Mouse (Mus musculus): Measurements from ENCODE around the gene Aldh1l1. TPM values are rescaled to one million over a fixed set of nuclear protein-coding genes. Genes with fewer than 3 reads are reported as not detected.

The Aldh1l1 gene
- total RNA-seq, 2 experiments from 2014 or later, result not detected

DNA sequence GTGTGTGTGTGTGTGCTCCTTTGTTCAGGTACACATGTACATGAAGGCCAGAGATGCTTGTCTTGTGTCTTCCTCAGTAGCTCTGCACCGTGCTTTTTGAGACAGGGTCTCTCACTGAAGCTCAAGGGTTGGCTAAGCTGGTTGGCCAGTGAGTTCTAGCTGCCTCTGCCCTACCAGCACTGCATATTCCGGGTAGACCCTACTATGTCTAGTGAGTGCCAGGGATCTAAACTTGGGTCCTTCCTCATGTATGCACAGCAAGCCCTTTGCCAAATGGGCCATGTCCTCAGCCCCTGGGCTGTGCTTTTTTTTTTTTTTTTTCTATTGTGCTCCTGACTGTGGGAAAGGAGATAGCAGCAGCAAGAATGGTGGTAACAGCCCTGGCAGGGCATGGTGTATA is 16.0 kb upstream of the Aldh1l1 start:
- ATAC-seq (replicated peaks; ENCODE audit: low FRiP score, poor library complexity, severe bottlenecking), result no peak

DNA sequence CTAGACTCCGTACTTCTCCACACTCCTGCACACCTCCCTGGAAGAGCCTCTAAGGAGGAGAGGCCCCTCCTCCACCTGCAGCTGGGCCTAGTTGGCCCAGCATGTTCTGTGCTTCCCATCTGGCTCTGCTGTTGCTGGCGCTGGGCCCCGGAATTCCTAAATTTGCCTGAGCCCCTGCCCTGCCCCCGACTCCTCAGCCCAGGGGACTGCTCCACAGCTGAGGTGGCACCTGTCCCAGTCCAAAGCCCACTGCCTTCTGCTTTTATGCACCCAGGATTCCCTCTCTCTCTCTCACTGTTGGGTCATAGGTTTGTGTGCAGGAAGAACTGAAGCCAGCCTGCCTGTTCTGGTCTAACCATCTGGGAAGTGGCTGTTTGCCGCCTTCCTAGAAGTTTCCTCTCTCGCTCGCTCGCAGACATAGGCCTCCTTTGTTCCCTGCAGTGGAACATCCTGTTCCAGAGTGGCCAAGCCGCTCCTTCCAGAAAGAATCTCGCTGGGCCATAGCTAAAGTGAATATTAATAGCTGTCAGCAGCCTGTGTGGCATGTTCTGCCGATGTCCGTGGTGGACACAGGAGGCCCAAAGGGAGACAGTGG is 15.2 kb upstream of the Aldh1l1 start:
- ATAC-seq (replicated peaks; ENCODE audit: low FRiP score, poor library complexity, severe bottlenecking), result no peak

DNA sequence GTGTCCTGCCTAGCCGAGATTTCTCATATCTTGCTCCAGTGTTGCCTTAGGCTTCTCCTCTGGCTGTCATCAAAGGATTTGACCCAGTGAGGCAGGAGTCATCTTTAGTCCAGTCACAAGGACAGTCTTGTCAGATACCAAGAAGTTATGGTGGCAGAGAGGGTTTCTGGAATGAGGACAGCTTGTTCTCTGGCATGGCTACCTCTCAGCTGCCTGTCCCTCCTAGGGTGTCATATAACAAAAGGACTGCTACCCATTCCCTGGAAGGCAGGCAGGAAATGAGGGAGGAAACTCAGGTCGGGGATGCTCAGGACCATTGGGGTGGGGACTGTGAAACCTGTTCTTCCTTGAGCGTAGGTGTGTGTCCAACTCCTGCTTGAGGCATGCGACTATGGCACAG is 14.1 kb upstream of the Aldh1l1 start:
- ATAC-seq (replicated peaks; ENCODE audit: low FRiP score, poor library complexity, severe bottlenecking), result no peak

DNA sequence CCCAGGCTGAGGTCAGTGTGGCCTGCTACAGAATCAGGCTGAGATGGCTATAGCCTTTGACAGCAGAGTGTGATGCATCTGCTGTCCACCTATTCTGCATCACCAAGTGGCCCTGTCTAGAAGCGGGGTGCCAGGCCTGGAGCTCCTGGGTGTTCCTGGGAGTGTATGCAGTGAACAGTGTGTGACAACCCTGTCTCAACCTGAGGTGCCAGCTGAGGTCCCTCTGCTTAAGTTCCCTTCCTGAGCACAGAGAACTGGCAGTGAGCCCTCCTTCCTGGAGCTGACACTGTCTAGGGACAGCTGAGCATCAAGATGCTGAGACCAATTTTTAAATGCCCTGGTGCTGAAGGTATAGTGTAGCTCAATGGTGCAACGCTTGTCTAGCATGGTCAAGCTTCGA is 13.5 kb upstream of the Aldh1l1 start:
- ATAC-seq (replicated peaks; ENCODE audit: low FRiP score, poor library complexity, severe bottlenecking), result no peak

DNA sequence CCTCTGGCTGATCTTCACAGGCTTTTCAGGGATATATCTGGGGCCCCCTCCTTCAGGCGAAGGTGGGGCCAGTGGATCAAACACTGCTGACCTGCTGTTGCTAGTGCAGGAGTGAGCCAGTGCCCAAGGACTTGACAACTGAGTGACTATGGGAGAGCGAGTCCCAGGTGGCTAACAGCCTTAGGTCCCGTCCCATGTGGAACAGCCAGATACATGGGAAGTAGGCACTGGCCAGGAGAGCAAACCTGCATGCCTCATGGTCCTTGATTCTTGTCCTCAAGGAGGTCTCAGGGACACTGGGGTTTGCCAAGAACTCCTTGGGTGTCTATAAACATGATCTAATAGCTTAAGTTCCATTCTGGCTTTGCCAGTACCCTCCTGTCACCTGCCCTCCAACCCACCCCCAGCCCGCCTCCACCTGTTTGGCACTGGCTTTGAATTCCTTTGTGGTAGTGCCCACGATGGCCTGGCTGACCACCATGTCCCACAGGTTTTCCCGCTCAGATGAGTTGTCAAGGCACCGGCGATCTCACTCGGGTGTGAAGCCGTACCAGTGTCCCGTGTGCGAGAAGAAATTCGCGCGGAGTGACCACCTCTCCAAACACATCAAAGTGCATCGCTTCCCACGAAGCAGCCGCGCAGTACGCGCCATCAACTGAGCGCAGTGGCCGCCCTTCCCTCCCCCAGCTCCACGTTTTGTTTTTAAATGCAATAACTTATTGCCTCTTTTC is 12.4 kb upstream of the Aldh1l1 start:
- ATAC-seq (replicated peaks; ENCODE audit: low FRiP score, poor library complexity, severe bottlenecking), result no peak

DNA sequence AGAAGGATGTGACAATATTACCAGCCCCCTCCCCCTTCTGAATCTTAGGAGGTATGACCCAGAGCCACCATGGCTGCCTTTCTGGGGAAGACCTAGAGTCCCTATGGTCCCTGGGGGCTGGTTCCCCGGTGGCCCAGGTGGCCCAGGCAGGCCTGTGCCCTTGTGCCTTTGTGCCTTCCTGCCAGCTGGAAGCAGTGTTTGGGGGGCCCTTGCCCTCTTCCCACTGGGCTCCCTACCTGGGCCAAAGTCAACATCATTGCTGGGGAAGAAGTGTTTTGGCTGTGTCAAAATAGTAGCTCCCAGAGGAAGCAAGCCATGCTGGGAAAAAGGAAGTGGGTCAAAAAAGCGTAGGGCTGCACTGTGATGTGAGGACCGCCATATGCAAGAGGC is 11.9 kb upstream of the Aldh1l1 start:
- ATAC-seq (replicated peaks; ENCODE audit: low FRiP score, poor library complexity, severe bottlenecking), result no peak

DNA sequence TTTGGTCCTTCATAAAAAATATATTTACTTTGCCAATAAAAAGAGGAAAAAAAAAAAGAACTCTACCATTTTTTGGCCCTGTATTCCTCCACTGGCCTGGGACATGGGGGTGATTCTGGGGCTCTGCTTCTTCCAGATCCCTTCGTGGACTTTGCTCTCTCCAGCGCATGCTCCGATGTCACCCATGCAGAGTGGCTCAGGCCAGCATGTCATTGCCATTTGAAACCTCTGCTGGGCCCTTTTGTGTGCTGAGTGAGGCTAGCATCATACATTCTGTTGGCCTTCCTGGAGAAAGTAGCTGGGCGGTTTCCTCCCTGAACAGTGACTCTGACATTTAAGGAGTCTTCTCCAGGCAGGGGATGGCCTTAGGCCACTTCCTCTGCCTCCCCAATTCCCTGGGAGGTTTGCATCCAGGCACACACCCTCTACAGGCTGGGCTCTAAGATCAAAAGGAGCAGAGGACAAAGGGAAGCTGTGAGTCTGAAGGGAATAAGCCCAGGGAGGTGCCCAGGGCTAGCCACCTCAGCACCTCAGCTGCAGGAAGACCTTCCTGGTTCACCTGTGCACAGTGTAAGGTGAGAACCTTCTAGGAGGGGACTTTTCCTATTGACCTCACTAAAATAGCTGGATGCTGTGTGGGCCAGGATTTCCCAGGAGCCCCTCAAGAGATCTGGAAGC is 10.9 kb upstream of the Aldh1l1 start:
- no peak for ATAC-seq (replicated peaks; ENCODE audit: low FRiP score, poor library complexity, severe bottlenecking)

DNA sequence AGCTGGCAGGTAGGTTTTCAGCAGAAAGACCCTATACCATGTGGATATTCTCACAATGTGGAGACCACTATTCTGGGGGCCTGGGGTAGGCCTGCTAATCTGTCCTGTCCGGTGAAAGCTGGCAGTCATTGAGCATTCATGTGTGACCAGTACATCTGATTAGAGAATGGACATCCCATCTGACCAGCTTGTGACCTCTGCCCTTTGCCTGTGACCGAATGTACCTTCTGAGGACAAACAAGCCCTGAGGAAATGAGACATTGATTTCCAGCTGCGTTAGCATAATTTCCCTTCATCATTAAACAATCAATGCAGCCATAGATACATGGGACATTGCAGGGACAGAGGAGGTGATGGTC is 10.4 kb upstream of the Aldh1l1 start:
- ATAC-seq (replicated peaks; ENCODE audit: low FRiP score, poor library complexity, severe bottlenecking), result no peak

DNA sequence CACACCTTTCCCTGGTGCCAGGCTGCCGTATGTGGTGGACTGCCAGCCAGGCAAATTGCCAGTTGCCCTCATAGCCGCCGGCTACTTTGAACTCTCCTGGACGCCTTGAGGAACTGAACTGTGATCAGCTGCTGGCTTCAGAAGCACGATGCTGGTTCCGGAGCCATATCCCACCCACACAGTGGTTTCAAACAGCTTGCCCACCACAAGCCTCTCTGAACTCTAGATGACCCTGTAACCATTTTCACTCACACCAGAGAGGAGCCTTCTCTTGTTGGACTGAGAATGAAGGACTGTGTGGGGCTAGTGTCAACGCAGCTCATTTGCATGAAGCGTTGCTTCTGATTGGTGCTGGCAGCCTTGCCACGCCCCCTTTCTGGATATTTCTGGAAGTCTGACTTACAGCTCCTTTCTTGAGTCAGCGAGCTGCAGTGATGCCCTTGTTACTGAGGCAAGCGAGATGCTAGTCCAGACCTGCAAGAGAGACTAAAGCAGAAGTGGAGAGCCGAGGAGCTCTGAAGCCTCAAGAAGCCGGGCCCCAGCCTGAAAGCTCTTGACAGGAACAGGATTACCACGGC is 9.2 kb upstream of the Aldh1l1 start:
- no peak for ATAC-seq (replicated peaks; ENCODE audit: low FRiP score, poor library complexity, severe bottlenecking)

DNA sequence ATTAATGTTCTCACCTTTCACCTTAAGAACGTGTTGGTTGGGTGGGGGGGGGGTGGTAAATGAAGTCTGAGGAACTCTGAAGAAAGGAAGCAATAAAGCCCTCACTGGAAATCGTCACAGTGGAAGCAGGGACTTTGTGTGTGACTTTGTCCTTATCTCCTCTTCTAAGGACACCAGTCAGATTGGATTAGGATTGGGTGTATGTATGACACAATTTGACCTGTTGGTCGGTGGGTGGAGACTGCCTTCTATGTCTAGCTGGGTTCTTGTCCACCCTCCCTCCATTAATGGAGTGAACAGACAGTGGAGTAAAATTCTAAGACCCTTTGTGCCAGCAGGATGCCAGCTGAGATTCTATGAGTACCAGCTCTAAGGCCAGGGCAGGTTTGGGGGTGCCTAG is 2.0 kb upstream of the Aldh1l1 start:
- no peak for ATAC-seq (replicated peaks; ENCODE audit: low FRiP score, poor library complexity, severe bottlenecking)

DNA sequence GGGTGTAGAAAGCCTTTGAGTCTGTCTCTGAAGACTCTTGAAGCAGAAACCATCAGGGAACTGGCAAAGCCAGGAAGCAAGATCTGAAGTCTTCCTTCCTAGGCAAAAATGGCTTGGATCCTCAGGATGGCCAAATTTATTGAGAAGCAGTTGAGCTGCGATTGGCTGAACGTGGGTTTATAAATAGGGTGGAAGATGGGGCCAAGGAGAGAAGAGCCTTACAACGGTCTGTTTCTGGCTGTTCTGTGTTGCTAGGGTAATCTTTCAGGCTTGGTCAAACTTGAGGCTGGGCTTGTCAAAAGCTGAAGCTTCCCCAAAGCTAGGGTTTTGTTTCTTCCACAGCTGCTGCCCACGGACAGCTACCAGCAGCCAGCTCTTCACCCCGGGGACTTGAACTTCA is 1.4 kb upstream of the Aldh1l1 start:
- no peak for ATAC-seq (replicated peaks; ENCODE audit: low FRiP score, poor library complexity, severe bottlenecking)

DNA sequence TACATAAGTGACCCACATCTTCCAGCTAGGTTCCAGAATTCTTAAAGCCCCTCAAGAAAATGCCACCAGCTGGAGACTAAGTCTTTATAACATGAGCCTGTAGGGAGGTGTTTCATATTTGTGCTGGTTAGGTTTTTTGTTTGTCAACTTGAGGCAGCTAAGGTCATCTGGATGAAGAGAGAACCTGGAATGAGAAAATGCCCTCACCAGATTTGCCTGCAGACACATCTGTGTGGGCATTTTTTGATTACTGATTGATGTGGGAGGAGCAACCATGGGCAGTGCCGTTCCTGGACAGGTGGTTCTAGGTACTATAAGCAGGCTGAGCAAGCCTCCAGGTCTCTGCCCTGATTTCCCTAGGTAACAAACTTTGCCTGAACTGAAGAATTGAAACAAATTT is 1.3 kb downstream of the Aldh1l1 start:
- no peak for ATAC-seq (replicated peaks; ENCODE audit: low FRiP score, poor library complexity, severe bottlenecking)

DNA sequence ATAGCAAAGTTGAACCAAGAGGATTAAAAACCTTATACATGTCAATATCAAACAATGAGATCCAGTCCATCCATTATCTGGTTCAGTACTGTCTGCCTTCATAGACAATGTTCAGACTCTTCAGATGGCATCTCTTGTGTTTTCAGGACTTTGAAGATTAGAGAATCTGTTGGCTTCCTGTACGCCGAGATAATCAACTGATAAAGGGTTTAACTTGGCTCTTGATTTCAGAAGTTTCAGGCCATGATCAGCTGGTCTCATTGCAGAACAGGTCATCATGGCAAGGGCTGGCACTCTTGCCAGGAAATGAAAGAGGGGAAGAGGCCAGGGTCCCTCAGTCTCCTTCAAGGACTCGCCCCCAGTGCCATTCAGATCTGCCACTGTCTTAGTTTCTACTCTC is 3.3 kb downstream of the Aldh1l1 start:
- no peak for ATAC-seq (replicated peaks; ENCODE audit: low FRiP score, poor library complexity, severe bottlenecking)

DNA sequence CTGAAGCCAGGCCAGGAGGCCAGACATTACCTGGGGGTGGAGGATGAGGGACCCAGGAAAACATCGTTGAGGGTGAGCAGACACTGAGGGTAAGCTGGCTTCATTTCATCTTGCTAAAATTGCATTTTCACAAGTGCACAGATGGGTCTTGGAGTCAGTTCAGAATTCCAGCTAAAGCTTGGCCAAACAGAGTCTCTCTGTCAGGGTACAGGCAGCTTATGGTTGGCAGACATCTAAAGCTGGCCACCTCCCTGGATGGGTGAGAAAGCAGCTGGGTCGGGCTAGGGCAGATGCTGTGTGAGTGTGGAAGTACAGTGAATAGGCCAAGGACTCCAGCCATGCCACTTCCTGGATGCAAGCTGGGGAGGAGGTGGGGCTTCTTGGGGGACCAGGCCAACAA is 4.7 kb downstream of the Aldh1l1 start:
- no peak for ATAC-seq (replicated peaks; ENCODE audit: low FRiP score, poor library complexity, severe bottlenecking)

DNA sequence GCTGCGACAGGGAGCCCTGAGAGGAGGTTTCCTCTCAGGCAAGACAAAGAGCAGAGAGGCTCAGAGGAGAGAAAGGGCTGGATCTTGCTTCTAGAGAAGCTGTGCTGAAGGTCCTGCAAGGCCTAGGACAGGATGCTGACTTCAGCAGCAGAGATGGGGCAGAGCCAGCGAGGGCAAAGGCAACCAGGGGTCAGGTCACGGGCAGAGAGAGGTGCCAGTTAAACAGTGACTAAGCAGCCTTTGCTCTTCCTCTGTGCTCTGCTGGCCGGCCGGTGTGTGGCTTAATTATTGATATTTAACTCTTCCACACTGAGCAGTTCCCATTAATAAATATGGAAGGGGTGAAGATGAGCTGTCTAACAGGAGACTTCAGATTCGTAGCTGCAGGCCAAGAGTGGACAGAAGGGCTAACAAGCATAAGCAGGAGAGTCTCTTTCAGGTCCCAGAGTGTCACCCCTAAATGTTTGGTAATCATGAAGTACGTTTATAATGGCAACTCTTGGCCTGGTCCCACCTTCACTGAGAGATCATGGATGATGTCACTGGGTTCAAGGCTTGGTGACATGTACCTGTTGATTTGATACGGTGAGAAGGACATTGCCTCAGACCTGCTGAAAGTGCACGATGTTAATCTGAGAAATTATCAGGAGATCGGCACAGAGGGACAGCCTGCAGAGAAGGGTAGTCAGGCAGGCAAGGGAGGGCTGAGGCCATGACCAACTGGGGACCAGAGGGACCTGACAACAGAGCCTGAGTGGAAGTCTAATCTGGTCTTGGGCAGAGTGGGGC is 5.9 kb downstream of the Aldh1l1 start:
- ATAC-seq (replicated peaks; ENCODE audit: low FRiP score, poor library complexity, severe bottlenecking), result no peak

DNA sequence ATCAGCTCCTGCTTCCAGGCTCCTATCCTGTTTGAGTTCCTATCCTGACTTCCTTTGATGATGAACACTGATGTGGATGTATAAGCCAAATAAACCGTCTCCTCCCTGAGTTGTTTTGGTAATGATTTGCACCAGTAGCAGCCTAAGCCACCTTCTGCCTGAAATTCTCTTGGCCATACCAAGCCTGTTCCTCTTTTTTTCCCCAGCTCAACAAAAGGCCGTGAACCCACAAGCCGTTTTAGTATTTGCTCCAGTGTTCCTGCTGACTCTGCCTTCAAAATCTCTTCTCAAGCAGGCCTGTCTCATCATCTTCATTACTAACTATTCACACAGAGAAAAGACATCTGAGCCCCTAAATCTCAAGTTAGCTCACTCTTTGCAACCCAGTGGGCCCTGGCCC is 7.9 kb downstream of the Aldh1l1 start:
- ATAC-seq (replicated peaks; ENCODE audit: low FRiP score, poor library complexity, severe bottlenecking), result no peak

DNA sequence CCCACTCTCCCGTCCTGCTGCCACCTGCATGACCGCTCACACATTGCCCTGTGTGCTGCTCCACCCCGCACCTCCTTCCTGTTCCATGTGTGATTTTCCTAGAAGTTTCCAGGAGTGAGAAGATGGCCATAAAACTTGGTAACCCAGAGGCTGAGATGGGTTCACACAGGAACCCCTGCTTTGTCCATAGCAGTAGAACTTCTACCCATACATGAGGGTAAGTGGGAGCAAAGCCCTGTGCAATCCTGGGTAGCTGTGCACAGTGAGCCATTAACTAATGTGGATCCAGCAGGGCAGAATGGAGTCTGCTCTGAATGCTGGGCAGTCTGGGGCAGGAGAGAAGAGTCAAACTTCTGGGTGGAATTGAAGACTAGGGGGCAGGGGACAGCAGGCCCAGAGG is 8.3 kb downstream of the Aldh1l1 start:
- ATAC-seq (replicated peaks; ENCODE audit: low FRiP score, poor library complexity, severe bottlenecking), result no peak

DNA sequence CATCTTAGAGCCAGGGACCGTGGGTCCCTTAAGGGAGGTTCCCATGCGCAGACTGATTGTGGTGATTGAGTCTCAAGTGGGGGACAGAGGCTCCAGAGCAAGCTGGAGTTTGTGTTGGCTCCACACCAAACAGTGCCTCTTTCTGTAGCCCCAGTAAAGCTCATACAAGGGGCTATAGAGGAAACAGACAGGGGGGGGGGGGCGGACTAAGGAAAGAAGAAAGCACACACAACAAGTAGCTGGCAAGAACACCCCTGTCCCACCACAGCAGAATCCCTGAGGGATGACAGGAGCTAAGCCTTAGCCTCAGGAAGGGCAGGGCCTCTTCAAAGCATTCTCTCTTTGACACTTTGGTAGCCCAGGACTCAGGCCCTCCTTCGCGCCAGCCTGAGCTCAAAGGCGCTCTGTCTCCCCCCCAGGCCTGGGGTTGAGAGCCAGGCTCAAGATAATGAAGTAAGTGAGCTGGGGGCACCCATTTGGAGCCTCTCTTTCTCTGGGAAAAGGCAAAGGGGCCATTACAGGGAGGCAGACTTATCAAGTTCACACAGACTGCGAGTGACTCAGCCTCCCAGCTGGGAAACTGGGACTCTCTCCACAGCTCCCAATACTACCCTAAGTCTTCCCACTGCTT is 9.2 kb downstream of the Aldh1l1 start:
- ATAC-seq (replicated peaks; ENCODE audit: low FRiP score, poor library complexity, severe bottlenecking), result no peak

DNA sequence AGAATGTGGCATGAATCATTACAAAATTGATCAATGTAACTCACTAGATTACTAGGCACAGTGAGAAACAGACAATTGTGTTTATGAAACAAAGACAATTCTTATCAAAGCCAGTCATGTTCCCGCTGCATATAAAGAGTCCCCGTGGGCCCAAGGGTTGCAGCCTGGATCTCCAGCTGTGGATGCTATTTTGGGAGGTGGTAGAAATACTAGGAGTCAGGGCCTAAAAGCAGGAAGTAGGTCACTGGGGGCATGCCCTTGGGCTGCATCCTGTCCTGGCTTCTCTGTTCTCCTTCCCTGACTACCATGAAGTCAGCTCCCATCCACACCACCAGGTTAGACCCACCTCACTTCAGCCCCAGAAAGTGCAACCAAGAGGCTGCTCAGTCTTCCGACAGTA is 10.0 kb downstream of the Aldh1l1 start:
- no peak for ATAC-seq (replicated peaks; ENCODE audit: low FRiP score, poor library complexity, severe bottlenecking)

DNA sequence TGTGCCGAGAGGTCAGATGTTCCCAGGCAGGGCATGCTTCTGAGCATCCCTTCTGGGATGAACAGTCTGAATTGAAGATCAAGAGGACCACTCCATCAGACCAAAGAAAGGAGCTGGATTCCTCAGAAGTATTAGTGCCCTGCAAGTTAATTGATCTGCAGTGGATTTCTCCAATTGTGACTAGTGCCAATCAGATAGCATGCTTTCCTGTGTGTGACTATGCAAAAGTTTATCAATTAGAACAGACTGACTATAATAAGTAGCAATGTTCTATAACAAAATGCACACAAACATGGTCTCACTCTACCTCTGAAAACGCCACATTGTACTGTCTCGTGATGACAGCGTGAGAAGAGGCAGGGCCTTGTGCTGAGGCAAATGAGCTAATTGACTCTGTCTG is 13.3 kb downstream of the Aldh1l1 start:
- no peak for ATAC-seq (replicated peaks; ENCODE audit: low FRiP score, poor library complexity, severe bottlenecking)
